Mouse (Mus musculus) stomach, postnatal 0 days (tissue): ENCODE data around the gene Chrd.

Source experiments
- CTCF ChIP-seq: IDR thresholded peaks from 2 replicates; pipeline ENCODE4 v1.5.1; 2016; ENCODE audit warnings: antibody characterized with exemption, low read depth, mild to moderate bottlenecking, moderate library complexity
- EP300 ChIP-seq: optimal IDR thresholded peaks from 2 replicates; pipeline ENCODE3; 2016; ENCODE audit warnings: antibody characterized with exemption

DNA sequence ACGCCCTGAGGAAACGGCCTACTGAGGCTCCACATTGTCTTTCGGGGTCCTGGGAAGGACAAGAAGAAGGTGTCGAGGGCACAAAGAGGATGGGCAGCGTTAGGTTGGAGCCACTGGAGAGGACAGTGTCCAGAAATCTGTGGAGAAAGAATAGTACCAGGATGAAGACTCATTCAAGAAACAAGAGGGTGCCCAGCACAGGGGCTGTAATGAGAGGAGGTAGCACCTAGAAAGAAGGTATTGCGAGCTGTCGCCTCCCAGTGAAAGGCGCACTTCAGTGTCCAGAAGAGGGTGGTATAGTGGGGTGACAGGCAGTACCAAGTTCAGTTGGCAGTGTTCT lies 16.1 kb upstream of the Chrd start:
- TF ChIP-seq CTCF (no peak; the same call in 1 of the 2 replicates), EP300 (no peak)
